Mouse (Mus musculus): Measurements from ENCODE around the gene Tnrc6c. TPM values are rescaled to one million over a fixed set of nuclear protein-coding genes. Genes with fewer than 3 reads are reported as not detected.

The Tnrc6c gene
- polyA plus RNA-seq, 1 experiment from 2014 or later: 11.6 TPM

GRCm38 (mm10) chr11:117633310-117633709 lies 20.8 kb upstream of the Tnrc6c start:
- no peak overlapping the region for H3K27ac ChIP-seq (ENCODE audit: low read depth)
- H3K4me1 ChIP-seq (ENCODE audit: insufficient read depth): no peaks in the 10 kb centered on the region; the same call in 1 of the 2 replicates
- H3K36me3 ChIP-seq (ENCODE audit: insufficient read depth): no peaks in the 10 kb centered on the region
- no peaks in the 10 kb centered on the region for H3K9me3 ChIP-seq (ENCODE audit: low read depth, low read length)
- H3K27me3 ChIP-seq (ENCODE audit: insufficient read depth, low read length): peaks cover 6% of the 10 kb centered on the region
- 66% methylated on average over 3 of the region's 3 CpGs for WGBS
- no peak overlapping the region for H3K4me3 ChIP-seq (ENCODE audit: low read depth, low read length)
- ATAC-seq (ENCODE audit: insufficient read depth): no peak
- no peak for DNase-seq
- no peak for TF ChIP-seq CTCF (IDR thresholded peaks at IDR 0.05; ENCODE audit: low read depth)
- no peak overlapping the region for H3K9ac ChIP-seq
- no peak overlapping the region for H3K4me2 ChIP-seq

DNA sequence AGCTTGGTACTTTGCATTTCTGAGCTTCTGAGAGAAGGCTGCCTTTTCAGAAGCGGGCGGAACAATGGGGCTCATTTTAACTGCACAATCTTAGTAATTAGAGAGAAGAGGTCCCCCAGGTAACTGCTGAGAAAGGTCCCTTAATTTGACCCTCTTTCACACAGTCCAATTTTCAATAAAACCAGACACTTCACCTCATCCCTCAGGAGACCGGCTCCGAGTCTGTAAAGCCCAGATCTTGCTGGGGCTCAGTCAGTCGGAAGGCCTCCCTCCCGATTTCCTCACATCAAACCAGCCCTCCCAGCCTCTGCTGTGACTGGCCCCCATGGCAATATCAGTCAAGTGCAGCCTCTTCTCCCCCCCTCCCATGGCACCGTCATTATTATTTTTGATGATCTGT lies 15.7 kb upstream of the Tnrc6c start:
- Histone ChIP-seq H3K4me2 (no peak overlapping the region), H3K36me3 (ENCODE audit: insufficient read depth) (no peaks in the 10 kb centered on the region), H3K9me3 (ENCODE audit: low read depth, low read length) (no peaks in the 10 kb centered on the region), H3K4me3 (ENCODE audit: low read depth, low read length) (no peak overlapping the region), H3K27me3 (ENCODE audit: insufficient read depth, low read length) (no peaks in the 10 kb centered on the region), H3K27ac (ENCODE audit: low read depth) (no peak overlapping the region), H3K9ac (no peak overlapping the region), H3K4me1 (ENCODE audit: insufficient read depth) (no peaks in the 10 kb centered on the region)
- 40% methylated on average over 7 of the region's 7 CpGs for WGBS
- TF ChIP-seq CTCF (IDR thresholded peaks at IDR 0.05; ENCODE audit: low read depth): no peak
- DNase-seq: no peak
- ATAC-seq (ENCODE audit: insufficient read depth): no peak

DNA sequence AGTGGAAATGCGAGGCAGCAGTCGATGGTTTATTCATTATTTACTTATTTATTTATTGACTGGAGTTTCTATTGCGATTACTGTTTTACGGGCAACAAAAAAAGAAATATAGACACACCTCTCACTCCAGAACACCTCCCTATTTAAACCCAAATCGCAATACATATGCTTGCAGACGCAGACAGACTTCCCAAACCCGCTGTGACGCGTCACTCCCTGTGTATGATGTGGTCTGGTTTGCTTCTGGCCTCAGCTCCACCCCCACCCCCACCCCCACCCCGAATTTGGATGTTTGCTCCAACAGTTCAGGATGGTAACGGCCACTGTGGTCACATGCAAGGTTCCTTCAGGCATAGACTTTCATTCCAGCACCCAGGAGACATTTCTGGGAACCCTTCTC lies 15.3 kb upstream of the Tnrc6c start:
- no peak overlapping the region for H3K4me2 ChIP-seq
- TF ChIP-seq CTCF (IDR thresholded peaks at IDR 0.05; ENCODE audit: low read depth): no peak
- H3K9ac ChIP-seq: no peak overlapping the region
- no peaks in the 10 kb centered on the region for H3K36me3 ChIP-seq (ENCODE audit: insufficient read depth)
- no peak overlapping the region for H3K27ac ChIP-seq (ENCODE audit: low read depth)
- ATAC-seq (ENCODE audit: insufficient read depth) (no peak), DNase-seq (no peak)
- no peaks in the 10 kb centered on the region for H3K27me3 ChIP-seq (ENCODE audit: insufficient read depth, low read length)
- H3K9me3 ChIP-seq (ENCODE audit: low read depth, low read length): no peaks in the 10 kb centered on the region
- H3K4me3 ChIP-seq (ENCODE audit: low read depth, low read length): no peak overlapping the region
- 59% methylated on average over 11 of the region's 11 CpGs for WGBS
- H3K4me1 ChIP-seq (ENCODE audit: insufficient read depth): no peaks in the 10 kb centered on the region

GRCm38 (mm10) chr11:117639331-117639970 lies 14.6 kb upstream of the Tnrc6c start:
- no peaks in the 10 kb centered on the region for H3K27me3 ChIP-seq (ENCODE audit: insufficient read depth, low read length)
- no peak overlapping the region for H3K27ac ChIP-seq (ENCODE audit: low read depth)
- DNase-seq: no peak
- WGBS: 68% methylated on average over 7 of the region's 7 CpGs
- H3K36me3 ChIP-seq (ENCODE audit: insufficient read depth): no peaks in the 10 kb centered on the region
- no peak for TF ChIP-seq CTCF (IDR thresholded peaks at IDR 0.05; ENCODE audit: low read depth)
- no peaks in the 10 kb centered on the region for H3K4me1 ChIP-seq (ENCODE audit: insufficient read depth)
- H3K4me2 ChIP-seq: no peak overlapping the region
- no peak for ATAC-seq (ENCODE audit: insufficient read depth)
- no peaks in the 10 kb centered on the region for H3K9me3 ChIP-seq (ENCODE audit: low read depth, low read length)
- H3K4me3 ChIP-seq (ENCODE audit: low read depth, low read length): no peak overlapping the region
- H3K9ac ChIP-seq: no peak overlapping the region

DNA sequence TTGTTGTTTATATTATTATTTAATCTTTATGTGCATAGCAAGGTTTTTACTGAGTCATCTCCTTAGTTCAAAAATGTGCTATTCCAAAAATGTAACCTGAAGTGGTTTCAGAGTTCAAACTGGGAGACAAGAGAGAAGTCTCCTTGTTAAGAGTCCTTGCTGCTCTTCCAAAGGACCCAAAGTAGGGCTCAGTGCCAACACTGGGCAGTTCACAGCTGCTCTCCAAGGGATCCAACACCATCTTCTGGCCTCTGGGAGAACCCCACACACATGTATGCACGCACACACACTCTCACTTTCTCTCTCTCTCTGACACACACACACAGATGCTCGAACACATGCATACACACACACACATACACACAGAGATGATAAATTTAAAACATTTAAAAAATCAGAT lies 11.9 kb upstream of the Tnrc6c start:
- 72% methylated on average over 2 of the region's 2 CpGs for WGBS
- ATAC-seq (ENCODE audit: insufficient read depth) (no peak), DNase-seq (peak; percentile 60)
- H3K9me3 ChIP-seq (ENCODE audit: low read depth, low read length): no peaks in the 10 kb centered on the region
- TF ChIP-seq CTCF (IDR thresholded peaks at IDR 0.05; ENCODE audit: low read depth): peak; percentile 23; the same call in 1 of the 2 replicates
- no peak overlapping the region for H3K27ac ChIP-seq (ENCODE audit: low read depth)
- no peak overlapping the region for H3K4me2 ChIP-seq
- no peak overlapping the region for H3K4me3 ChIP-seq (ENCODE audit: low read depth, low read length)
- no peak overlapping the region for H3K9ac ChIP-seq
- H3K27me3 ChIP-seq (ENCODE audit: insufficient read depth, low read length): no peaks in the 10 kb centered on the region
- no peaks in the 10 kb centered on the region for H3K36me3 ChIP-seq (ENCODE audit: insufficient read depth)
- H3K4me1 ChIP-seq (ENCODE audit: insufficient read depth): no peaks in the 10 kb centered on the region

- H3K27me3 ChIP-seq (ENCODE audit: insufficient read depth, low read length): no peaks in the 10 kb centered on the region
- ATAC-seq (ENCODE audit: insufficient read depth) (no peak), DNase-seq (no peak)
- no peak for TF ChIP-seq CTCF (IDR thresholded peaks at IDR 0.05; ENCODE audit: low read depth)
- 70% methylated on average over 10 of the region's 10 CpGs for WGBS
- no peaks in the 10 kb centered on the region for H3K4me1 ChIP-seq (ENCODE audit: insufficient read depth)
- H3K9me3 ChIP-seq (ENCODE audit: low read depth, low read length): no peaks in the 10 kb centered on the region
- H3K4me3 ChIP-seq (ENCODE audit: low read depth, low read length): no peak overlapping the region
- H3K36me3 ChIP-seq (ENCODE audit: insufficient read depth): no peaks in the 10 kb centered on the region
- H3K4me2 ChIP-seq: no peak overlapping the region
- H3K27ac ChIP-seq (ENCODE audit: low read depth): no peak overlapping the region
- H3K9ac ChIP-seq: no peak overlapping the region
These were observed 10.8 kb upstream of the Tnrc6c start for GRCm38 (mm10) chr11:117643240-117643639.

DNA sequence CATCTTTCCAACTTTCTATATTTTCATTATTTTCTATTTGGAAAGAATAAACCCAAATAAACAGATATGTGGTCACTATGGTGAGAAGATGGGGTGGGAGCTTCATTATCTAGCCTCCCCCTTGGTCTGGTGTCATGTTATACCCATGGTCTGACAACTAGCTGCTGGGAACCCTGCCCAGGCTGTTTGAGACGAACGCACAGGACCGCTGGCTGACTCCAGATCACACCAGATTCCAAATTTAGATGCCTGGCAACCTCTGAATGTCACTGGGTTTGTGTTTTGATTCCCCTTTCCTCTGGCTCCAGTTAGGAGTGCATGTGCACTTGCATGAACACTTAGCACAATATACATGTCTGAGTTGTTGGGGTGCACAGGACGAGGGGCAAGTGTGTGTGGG lies 7.3 kb upstream of the Tnrc6c start:
- WGBS: 70% methylated on average over 4 of the region's 4 CpGs
- no peak for ATAC-seq (ENCODE audit: insufficient read depth)
- Histone ChIP-seq H3K9ac (no peak overlapping the region), H3K27me3 (ENCODE audit: insufficient read depth, low read length) (0 out of 2 replicates have a peak, but pooled peaks cover under 1% of the 10 kb centered on the region), H3K4me3 (ENCODE audit: low read depth, low read length) (no peak overlapping the region), H3K27ac (ENCODE audit: low read depth) (no peak overlapping the region), H3K4me1 (ENCODE audit: insufficient read depth) (no peaks in the 10 kb centered on the region), H3K4me2 (no peak overlapping the region), H3K9me3 (ENCODE audit: low read depth, low read length) (no peaks in the 10 kb centered on the region), H3K36me3 (ENCODE audit: insufficient read depth) (no peaks in the 10 kb centered on the region)
- no peak for TF ChIP-seq CTCF (IDR thresholded peaks at IDR 0.05; ENCODE audit: low read depth)
- DNase-seq: no peak
